Mouse (Mus musculus) midbrain, embryonic 11.5 days (tissue): Measurements from ENCODE around the gene Dmrtc2. TPM values are rescaled to one million over a fixed set of nuclear protein-coding genes. Genes with fewer than 3 reads are reported as not detected.

ENCODE experiments used
- ATAC-seq: fragments of 200-750 bp; cut with Nextera tagmentation; 2 replicates; pipeline ENCODE4 v1.8.0; 2017; ENCODE audit warnings: moderate TSS enrichment, moderate library complexity; ENCODE audit not compliant: low FRiP score
- DNase-seq: peaks from one replicate; pipeline ENCODE4 v3.0.0; 2015; ENCODE audit warnings: low spot score; ENCODE audit errors: missing footprints
- H3K27ac ChIP-seq: fragments of 300-500 bp; sonication (generic); 2 replicates; pipeline ENCODE4 v1.5.1; 2014; ENCODE audit warnings: low read depth, low read length
- H3K27me3 ChIP-seq: fragments of 300-500 bp; sonication (generic); 2 replicates; pipeline ENCODE4 v1.6.1; 2014; ENCODE audit warnings: mild to moderate bottlenecking, low read length, moderate library complexity, mixed read lengths; ENCODE audit not compliant: control insufficient read depth, insufficient read depth
- H3K36me3 ChIP-seq: fragments of 300-500 bp; sonication (generic); 2 replicates; pipeline ENCODE4 v1.6.1; 2014; ENCODE audit warnings: mild to moderate bottlenecking, low read length, moderate library complexity, mixed read lengths; ENCODE audit not compliant: control insufficient read depth, insufficient read depth
- H3K4me1 ChIP-seq: fragments of 300-500 bp; sonication (generic); 2 replicates; pipeline ENCODE4 v1.6.1; 2014; ENCODE audit warnings: low read length; ENCODE audit not compliant: control insufficient read depth, insufficient read depth
- H3K4me2 ChIP-seq: fragments of 300-500 bp; sonication (generic); 2 replicates; pipeline ENCODE4 v1.6.1; 2014; ENCODE audit warnings: mild to moderate bottlenecking, moderate library complexity
- H3K4me3 ChIP-seq: fragments of 300-500 bp; sonication (generic); 2 replicates; pipeline ENCODE4 v1.5.1; 2014; ENCODE audit warnings: low read depth, low read length
- H3K9ac ChIP-seq: fragments of 300-500 bp; sonication (generic); 2 replicates; pipeline ENCODE4 v1.6.1; 2014; ENCODE audit warnings: low read length
- H3K9me3 ChIP-seq: fragments of 300-500 bp; sonication (generic); 2 replicates; pipeline ENCODE4 v1.6.1; 2016; ENCODE audit warnings: low read length; ENCODE audit not compliant: control insufficient read depth
- WGBS: fragments of 180-500 bp; shearing (Covaris S2); extraction: QIAGEN DNeasy Blood & Tissue Kit; methylation state at CpG from one replicate; pipeline ENCODE4 v1.1.7; 2014; 5-methylcytosine and 5-hydroxymethylcytosine counted together
- polyA plus RNA-seq: library from polyadenylated mRNA; unstranded; fragments of >200 nt; fragmentation: Nextera tagmentation; extraction: Ambion mirVana; gene quantifications from 2 replicates; pipeline ENCODE4 v1.2.1, GENCODE M21; 2014

The Dmrtc2 gene
- polyA plus RNA-seq, 1 experiment from 2014 or later: not detected

DNA sequence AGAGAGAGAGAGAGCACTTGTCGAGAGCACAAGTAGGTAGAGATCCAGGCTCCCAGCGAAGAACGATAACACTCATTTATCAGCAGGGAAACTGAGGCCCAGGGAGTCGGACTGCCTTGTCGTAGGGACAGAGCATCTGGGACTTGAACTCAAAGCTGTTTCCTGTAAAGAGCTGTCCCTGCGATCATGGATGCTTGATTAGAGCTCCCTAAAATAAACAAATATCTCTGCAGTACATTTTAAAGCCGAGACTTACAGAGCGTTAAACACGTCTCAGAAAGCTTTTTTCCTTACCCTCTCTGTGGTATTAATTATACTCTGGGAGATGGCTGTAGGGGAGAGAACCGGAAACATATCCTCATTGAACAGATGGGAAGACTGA lies 33.6 kb downstream of the Dmrtc2 start:
- H3K4me1 ChIP-seq: no peaks in the 10 kb centered on the region

DNA sequence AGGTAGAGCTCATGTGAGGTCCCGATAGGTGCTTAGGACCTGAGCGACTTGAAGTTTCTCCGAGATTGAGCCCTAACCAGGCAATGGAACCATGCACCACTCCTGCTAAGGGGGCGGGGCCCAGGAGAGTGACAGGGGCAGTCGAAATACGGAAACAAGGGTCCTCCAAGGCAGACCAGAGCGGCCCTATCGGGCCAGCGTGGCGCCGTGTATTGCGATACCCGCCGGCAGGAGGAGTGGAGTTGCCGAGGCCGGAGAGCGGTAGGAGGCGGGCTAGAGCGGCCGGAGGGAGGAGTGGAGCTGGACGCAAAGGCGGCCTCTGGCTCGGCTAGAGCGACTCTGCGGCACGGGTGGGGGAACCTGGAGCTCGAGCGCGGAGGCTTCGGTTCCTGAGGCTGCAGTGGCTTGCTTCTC lies 34.2 kb downstream of the Dmrtc2 start:
- Histone ChIP-seq H3K9ac (peak overlapping the region; percentile 75), H3K36me3 (no peaks in the 10 kb centered on the region), H3K27ac (peak overlapping the region; percentile 45; the same call in 1 of the 2 replicates), H3K4me1 (no peaks in the 10 kb centered on the region), H3K4me3 (peak overlapping the region; percentile 70), H3K9me3 (no peaks in the 10 kb centered on the region), H3K27me3 (no peaks in the 10 kb centered on the region), H3K4me2 (peak overlapping the region; percentile 87)
- WGBS: under 1% methylated on average over 30 of the region's 30 CpGs
- DNase-seq: peak; percentile 98
- ATAC-seq: peak; percentile 97

More for the DNA sequence above, 33.6 kb downstream of the Dmrtc2 start:
- DNase-seq (no peak), ATAC-seq (no peak)
- Histone ChIP-seq H3K27ac (peak overlapping the region; percentile 21; the same call in 1 of the 2 replicates), H3K36me3 (no peaks in the 10 kb centered on the region), H3K9ac (peak overlapping the region; percentile 71), H3K27me3 (no peaks in the 10 kb centered on the region), H3K4me3 (peak overlapping the region; percentile 70), H3K9me3 (no peaks in the 10 kb centered on the region), H3K4me2 (peak overlapping the region; percentile 87)
- 47% methylated on average over 10 of the region's 10 CpGs for WGBS

DNA sequence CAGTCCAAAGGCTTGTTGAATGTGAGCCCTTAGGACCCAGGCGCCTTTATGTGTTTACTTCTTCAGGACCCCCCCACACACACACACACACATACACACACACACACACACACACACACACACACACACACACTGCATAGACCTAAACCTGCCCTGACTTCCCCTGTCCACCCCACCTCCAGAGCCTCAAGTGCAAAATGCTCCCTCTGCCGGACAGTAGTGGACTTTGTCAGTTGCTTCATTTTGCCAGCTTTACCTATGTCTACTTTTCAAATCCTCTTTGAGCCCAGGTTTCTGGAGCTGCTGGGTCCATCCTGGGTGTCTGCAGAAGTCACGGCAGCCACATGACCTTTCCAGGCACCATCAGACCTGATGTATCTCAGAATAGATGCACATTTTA lies 35.1 kb downstream of the Dmrtc2 start:
- Histone ChIP-seq H3K27ac (no peak overlapping the region), H3K4me3 (peak overlapping the region; percentile 70), H3K4me1 (no peaks in the 10 kb centered on the region), H3K4me2 (peak overlapping the region; percentile 87), H3K36me3 (no peaks in the 10 kb centered on the region), H3K9ac (peak overlapping the region; percentile 75), H3K9me3 (no peaks in the 10 kb centered on the region), H3K27me3 (no peaks in the 10 kb centered on the region)
- WGBS: 15% methylated on average over 3 of the region's 3 CpGs
- peak; percentile 43; the same call in 1 of the 2 replicates for ATAC-seq
- peak; percentile 96 for DNase-seq

GRCm38 (mm10) chr7:24906551-24906950 lies 36.7 kb downstream of the Dmrtc2 start:
- Histone ChIP-seq H3K4me1 (no peaks in the 10 kb centered on the region), H3K27me3 (no peaks in the 10 kb centered on the region), H3K9me3 (no peaks in the 10 kb centered on the region), H3K27ac (no peak overlapping the region), H3K36me3 (no peaks in the 10 kb centered on the region), H3K4me3 (no peak overlapping the region), H3K4me2 (no peak overlapping the region), H3K9ac (no peak overlapping the region)
- no peak for DNase-seq
- ATAC-seq: no peak
- 39% methylated on average over 6 of the region's 6 CpGs for WGBS

DNA sequence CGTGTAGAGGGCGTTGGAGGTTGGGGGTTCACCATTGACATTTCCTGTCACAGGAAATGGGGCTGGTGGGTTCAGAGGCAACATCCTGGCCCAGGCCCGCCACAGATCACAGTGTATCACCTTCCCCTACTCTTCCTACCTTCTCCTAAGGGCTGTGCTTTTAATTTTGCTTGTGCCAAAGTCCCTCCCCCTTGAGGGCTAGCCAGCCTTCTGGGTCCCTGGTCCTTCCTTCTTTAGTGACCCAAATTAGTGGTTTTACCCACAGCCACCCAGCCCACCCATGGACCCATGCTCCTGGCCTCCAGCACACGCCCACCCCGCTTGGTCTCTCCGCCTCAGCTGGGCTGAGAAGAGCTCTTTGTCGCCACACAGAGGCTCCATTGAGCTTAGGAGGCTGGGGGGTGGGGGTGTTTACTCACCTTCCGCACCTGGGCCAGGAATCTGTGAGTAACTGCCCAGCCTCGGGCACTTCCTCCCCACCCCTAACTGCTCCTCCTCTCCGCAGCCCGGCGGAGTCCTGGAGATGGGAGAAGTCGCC lies 37.4 kb downstream of the Dmrtc2 start:
- Histone ChIP-seq H3K4me3 (no peak overlapping the region), H3K27ac (no peak overlapping the region), H3K36me3 (no peaks in the 10 kb centered on the region), H3K9ac (no peak overlapping the region), H3K27me3 (no peaks in the 10 kb centered on the region), H3K9me3 (no peaks in the 10 kb centered on the region), H3K4me1 (no peaks in the 10 kb centered on the region), H3K4me2 (no peak overlapping the region)
- ATAC-seq (no peak), DNase-seq (no peak)
- WGBS: 42% methylated on average over 10 of the region's 13 CpGs

DNA sequence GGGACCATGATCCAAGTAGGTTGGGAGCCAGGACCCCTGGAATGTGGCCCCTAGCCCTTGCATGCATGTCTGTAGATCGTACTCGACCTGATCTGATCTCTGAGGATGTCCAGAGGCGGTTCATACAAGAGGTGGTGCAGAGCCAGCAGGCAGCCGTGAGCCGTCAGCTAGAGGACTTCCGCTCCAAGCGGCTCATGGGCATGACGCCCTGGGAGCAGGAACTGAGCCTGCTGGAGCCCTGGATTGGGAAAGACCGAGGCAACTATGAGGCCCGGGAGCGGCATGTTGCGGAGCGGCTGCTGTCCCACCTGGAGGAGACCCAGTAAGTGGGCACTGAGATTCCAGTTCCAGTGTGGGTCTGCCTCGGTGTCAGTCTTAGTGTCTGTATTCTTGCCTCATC lies 42.6 kb downstream of the Dmrtc2 start:
- Histone ChIP-seq H3K9ac (no peak overlapping the region), H3K36me3 (no peaks in the 10 kb centered on the region), H3K4me2 (no peak overlapping the region), H3K4me3 (no peak overlapping the region), H3K27me3 (no peaks in the 10 kb centered on the region), H3K27ac (no peak overlapping the region), H3K4me1 (no peaks in the 10 kb centered on the region), H3K9me3 (no peaks in the 10 kb centered on the region)
- DNase-seq: no peak
- WGBS: 95% methylated on average over 14 of the region's 14 CpGs
- no peak for ATAC-seq

GRCm38 (mm10) chr7:24918763-24919323 lies 49.0 kb downstream of the Dmrtc2 start:
- Histone ChIP-seq H3K4me1 (no peaks in the 10 kb centered on the region), H3K27ac (no peak overlapping the region), H3K9ac (no peak overlapping the region), H3K4me2 (no peak overlapping the region), H3K9me3 (no peaks in the 10 kb centered on the region), H3K4me3 (no peak overlapping the region), H3K27me3 (no peaks in the 10 kb centered on the region), H3K36me3 (peaks cover 25% of the 10 kb centered on the region)
- ATAC-seq (no peak), DNase-seq (no peak)
- WGBS: 92% methylated on average over 20 of the region's 20 CpGs

DNA sequence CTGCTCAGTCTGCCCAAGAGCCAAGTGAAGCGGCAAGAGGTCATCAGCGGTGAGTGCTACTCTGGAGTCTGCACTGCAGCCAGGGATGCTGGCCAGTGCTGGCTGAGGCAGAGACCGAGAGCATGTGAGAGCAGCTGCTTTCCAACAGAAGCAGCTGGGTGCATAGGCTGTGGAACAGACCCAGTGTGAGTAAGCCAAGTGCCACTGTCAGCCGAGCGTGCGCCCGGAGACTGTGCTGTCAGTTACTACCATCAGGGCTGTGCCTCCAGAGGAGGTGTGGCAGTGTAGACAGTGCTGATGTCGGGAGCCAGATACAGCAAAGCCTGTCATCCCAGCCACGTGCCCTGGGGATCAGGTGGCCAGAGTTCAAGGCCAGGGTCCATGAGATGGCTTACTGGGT lies 49.9 kb downstream of the Dmrtc2 start:
- Histone ChIP-seq H3K4me3 (no peak overlapping the region), H3K4me1 (no peaks in the 10 kb centered on the region), H3K27ac (no peak overlapping the region), H3K27me3 (no peaks in the 10 kb centered on the region), H3K4me2 (no peak overlapping the region), H3K36me3 (peaks cover 31% of the 10 kb centered on the region), H3K9ac (no peak overlapping the region), H3K9me3 (no peaks in the 10 kb centered on the region)
- 91% methylated on average over 9 of the region's 9 CpGs for WGBS
- ATAC-seq (no peak), DNase-seq (no peak)
